Mouse (Mus musculus): ENCODE data around the gene Kiss1r. TPM values are rescaled to one million over a fixed set of nuclear protein-coding genes. Genes with fewer than 3 reads are reported as not detected.
A peak's percentile ranks its signal among the peaks of the same experiment; 100 is the strongest.

Kiss1r gene
- polyA plus RNA-seq, 1 experiment from 2014 or later: 0.26 TPM

DNA sequence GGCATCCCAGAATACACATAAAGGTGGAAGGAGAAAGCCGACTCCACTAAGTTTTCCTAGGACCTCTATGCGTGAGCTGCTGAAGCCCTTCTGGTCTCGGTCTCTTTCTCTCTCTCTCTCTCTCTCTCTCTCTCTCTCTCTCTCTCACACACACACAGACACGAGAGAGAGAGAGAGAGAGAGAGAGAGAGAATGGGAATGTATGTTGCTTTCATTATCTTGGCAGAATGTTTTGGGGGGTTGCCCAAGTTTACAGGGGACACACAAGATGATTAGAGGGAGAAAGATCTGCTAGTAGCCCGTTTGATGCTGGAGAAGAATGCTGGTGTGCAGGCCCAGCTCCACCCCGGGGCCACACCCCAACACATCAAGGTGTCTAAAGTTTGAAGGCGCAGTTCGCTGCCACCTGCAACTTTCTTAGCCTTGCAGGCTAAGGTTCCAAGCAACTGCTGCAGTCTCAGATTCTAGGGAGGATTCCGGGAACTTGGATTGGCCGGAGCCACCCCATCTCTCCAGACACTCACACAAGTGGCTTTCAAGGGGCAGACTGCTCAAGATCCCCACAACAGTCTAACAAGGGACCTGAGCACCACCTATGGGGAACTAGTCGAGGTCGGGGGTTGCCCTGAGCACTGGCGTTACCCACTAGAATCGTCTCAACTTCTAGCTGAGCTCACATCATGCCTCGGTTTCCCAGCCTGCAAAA is 9.2 kb downstream of the Kiss1r start:
- Histone ChIP-seq H3K9ac (ENCODE audit: low read depth, low read length) (peak overlapping the region; percentile 59), H3K4me2 (replicated peaks; ENCODE audit: low read depth, low read length) (peak overlapping the region; percentile 94), H3K36me3 (ENCODE audit: control insufficient read depth, insufficient read depth, low read length) (no peaks in the 10 kb centered on the region), H3K4me3 (ENCODE audit: low read depth, low read length) (peak overlapping the region; percentile 82), H3K27me3 (ENCODE audit: control insufficient read depth, insufficient read depth, low read length) (peaks cover 34% of the 10 kb centered on the region), H3K4me1 (replicated peaks; ENCODE audit: control insufficient read depth, insufficient read depth, low read length) (peaks cover 24% of the 10 kb centered on the region), H3K9me3 (ENCODE audit: control insufficient read depth, low read length) (no peaks in the 10 kb centered on the region), H3K27ac (ENCODE audit: low read depth, low read length) (peak overlapping the region; percentile 55; the same call in 1 of the 2 replicates)
- DNase-seq (ENCODE audit: low spot score) (peak; percentile 24), ATAC-seq (ENCODE audit: low FRiP score) (no peak; the same call in 1 of the 2 replicates)
- 13% methylated on average over 15 of the region's 15 CpGs for WGBS

DNA sequence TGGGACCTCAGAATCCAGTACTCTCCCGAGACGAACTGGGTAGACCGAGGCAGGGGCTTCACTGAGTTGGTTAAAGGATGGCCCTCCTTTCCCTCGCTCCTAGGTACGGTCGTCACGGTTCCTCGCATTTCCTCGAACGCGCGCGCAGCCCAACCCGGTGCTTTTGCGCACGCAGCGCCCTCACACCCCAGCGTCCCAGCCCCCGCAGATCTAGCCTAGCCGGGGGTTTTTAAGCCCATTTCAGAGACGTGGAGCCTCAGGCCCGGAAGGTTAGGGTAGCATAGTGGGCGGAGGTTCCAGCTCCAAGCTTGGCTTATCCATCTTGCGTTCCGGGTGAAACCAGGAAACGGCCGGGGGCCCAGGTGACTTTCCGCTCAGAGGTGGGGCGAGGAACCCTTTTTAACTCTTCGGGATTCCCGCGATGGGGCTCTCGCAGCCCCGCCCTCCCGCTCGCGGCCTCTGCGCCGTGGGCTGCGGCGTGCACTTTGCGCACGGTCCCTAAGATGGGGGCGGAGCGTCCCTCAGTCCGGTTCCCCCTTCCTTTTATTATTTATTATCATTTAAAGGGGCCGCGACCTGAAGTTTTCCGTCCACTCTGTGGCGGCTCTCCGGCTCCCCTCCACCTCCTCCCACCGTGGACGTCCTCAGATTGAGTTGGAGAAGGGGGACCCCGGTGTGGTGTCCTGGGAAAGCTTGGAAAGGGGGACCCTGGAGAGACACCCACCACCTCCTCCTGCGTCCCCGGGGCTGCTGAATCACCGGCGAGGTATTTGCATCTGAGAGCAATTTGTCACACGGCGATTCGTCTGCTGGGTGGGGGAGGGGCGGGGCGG is 9.9 kb downstream of the Kiss1r start, which contains the start of gene Arid3a:
Arid3a (plus strand) TSS at position 553 of the 833 bp plus-strand sequence.
- peak within 1 kb of the TSS; percentile 82 for H3K4me3 ChIP-seq (ENCODE audit: low read depth, low read length)
- H3K4me2 ChIP-seq (replicated peaks; ENCODE audit: low read depth, low read length): peak within 1 kb of the TSS; percentile 94
- ATAC-seq (ENCODE audit: low FRiP score): peak; percentile 77
- H3K27me3 ChIP-seq (ENCODE audit: control insufficient read depth, insufficient read depth, low read length): peaks cover 26% of the 10 kb centered on the region
- under 1% methylated on average over 63 of the region's 63 CpGs for WGBS
- H3K27ac ChIP-seq (ENCODE audit: low read depth, low read length): peak within 1 kb of the TSS; percentile 89
- no peaks in the 10 kb centered on the region for H3K9me3 ChIP-seq (ENCODE audit: control insufficient read depth, low read length)
- H3K36me3 ChIP-seq (ENCODE audit: control insufficient read depth, insufficient read depth, low read length): no peaks in the 10 kb centered on the region
- H3K4me1 ChIP-seq (replicated peaks; ENCODE audit: control insufficient read depth, insufficient read depth, low read length): peaks cover 18% of the 10 kb centered on the region
- peak within 1 kb of the TSS; percentile 83 for H3K9ac ChIP-seq (ENCODE audit: low read depth, low read length)
- peak; percentile 95 for DNase-seq (ENCODE audit: low spot score)

DNA sequence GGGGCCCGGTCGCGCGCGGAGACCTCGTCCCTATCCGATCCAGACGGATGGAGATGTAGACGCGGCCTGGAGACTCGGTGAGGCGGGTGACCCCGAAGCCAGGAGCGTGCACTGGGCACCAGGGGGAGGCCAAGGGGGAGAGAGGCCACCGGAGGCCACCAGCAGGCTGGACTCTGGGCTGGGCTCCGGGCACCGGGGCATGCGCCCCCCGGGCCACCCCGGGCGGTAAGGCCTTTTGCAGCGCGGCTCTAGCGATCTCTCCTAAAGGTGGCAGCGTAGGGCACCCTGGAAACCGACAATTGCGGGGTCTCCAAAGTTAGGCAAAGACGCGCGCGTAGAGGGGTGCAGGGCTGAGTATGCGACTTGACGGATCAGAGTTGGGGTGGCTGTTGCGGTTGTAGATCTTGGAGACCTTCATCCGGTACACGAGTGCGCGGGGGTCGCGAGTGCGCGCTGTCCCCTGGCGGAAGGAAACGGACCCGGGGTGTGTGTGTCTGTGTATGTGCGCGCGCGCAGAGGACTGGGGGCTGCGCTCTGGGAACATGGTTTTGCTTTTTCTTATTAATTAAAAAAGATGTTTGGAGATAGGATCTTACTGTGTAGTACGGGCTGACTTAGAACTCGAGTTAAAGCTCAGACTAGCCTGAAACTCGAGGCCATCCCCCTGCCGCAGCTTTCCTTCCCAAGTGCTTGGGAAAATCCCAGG is 10.7 kb downstream of the Kiss1r start:
- Histone ChIP-seq H3K9ac (ENCODE audit: low read depth, low read length) (peak overlapping the region; percentile 83), H3K4me3 (ENCODE audit: low read depth, low read length) (peak overlapping the region; percentile 82), H3K27ac (ENCODE audit: low read depth, low read length) (peak overlapping the region; percentile 89), H3K4me1 (replicated peaks; ENCODE audit: control insufficient read depth, insufficient read depth, low read length) (peaks cover 22% of the 10 kb centered on the region), H3K27me3 (ENCODE audit: control insufficient read depth, insufficient read depth, low read length) (peaks cover 18% of the 10 kb centered on the region), H3K36me3 (ENCODE audit: control insufficient read depth, insufficient read depth, low read length) (no peaks in the 10 kb centered on the region), H3K4me2 (replicated peaks; ENCODE audit: low read depth, low read length) (peak overlapping the region; percentile 94), H3K9me3 (ENCODE audit: control insufficient read depth, low read length) (no peaks in the 10 kb centered on the region)
- under 1% methylated on average over 54 of the region's 54 CpGs for WGBS
- peak; percentile 77 for DNase-seq (ENCODE audit: low spot score)
- ATAC-seq (ENCODE audit: low FRiP score): peak; percentile 63

DNA sequence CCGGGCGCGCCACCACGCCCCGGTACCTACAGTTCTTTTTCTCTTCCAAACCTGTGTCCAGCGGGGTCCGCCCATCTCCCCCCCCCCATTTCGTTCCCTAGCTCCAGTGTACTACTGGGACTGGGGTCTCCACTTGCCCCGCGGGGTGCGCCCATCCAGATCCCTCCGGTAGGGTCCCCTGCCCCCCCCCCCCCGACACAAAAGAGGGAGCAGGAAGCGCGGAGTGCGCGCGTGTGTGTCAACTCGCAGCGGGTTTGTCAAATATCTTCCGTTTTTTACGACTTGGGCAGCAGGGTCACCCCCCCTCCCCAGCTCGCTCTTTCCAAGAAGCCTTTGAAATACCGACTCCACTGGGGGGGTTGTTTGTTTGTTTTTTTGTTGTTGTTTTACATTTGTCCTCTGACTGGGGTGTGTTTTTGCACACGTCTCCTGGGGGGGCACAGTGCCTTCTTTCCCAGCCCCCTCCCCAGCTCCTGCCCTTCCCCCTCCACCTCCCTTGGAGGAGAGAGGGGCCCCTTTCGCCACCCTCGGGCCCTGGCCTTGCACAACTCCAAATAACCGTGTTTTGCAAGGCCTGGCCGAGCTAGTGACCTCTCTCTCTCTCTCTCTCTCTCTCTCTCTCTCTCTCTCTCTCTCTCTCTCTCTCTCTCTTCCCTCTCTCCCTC is 11.4 kb downstream of the Kiss1r start:
- H3K36me3 ChIP-seq (ENCODE audit: control insufficient read depth, insufficient read depth, low read length): peaks cover under 1% of the 10 kb centered on the region; the same call in 1 of the 2 replicates
- WGBS: under 1% methylated on average over 21 of the region's 29 CpGs
- no peaks in the 10 kb centered on the region for H3K9me3 ChIP-seq (ENCODE audit: control insufficient read depth, low read length)
- H3K4me1 ChIP-seq (replicated peaks; ENCODE audit: control insufficient read depth, insufficient read depth, low read length): peaks cover 25% of the 10 kb centered on the region
- H3K27ac ChIP-seq (ENCODE audit: low read depth, low read length): peak overlapping the region; percentile 89
- DNase-seq (ENCODE audit: low spot score) (no peak), ATAC-seq (ENCODE audit: low FRiP score) (no peak)
- H3K27me3 ChIP-seq (ENCODE audit: control insufficient read depth, insufficient read depth, low read length): peaks cover 12% of the 10 kb centered on the region
- peak overlapping the region; percentile 82 for H3K4me3 ChIP-seq (ENCODE audit: low read depth, low read length)
- peak overlapping the region; percentile 83 for H3K9ac ChIP-seq (ENCODE audit: low read depth, low read length)
- peak overlapping the region; percentile 94 for H3K4me2 ChIP-seq (replicated peaks; ENCODE audit: low read depth, low read length)

DNA sequence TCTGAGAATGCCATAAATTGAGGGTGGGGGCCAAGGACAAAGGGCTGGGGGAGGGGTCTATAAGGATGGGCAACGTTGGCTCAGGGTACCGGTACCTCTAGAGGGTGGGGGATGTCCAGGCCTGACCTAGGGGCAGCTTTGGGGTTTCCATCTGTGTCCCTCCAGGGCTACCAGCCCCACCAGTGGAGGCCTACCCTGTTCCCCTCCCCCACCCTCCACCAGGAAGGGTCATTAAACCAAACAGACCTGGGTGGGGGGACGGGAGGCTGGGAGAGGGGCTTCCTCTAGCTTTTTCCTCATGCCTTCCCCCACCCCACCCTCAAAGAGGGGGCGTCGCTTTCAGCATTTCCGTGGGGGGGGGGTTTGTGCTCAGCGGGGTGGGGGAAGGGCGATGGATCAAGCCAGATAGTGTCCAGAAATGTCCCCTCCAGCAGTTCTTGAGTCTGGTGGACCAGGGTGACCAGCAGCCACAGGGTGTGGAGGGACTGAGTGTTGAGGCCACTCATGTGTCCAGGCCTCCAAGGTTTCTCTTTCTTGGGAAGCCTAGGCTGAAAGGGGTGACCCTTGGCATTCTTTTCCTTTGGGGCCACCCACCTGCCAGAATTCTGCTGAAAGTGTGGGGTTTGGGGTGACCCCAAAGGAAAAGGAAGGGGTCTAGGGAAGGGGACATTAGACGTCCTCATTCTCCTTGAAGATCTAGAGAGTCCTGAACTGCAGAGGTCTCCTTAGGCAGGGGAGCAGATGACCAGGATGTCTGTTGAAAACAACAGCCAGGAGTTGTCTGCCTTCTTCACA is 12.3 kb downstream of the Kiss1r start:
- Histone ChIP-seq H3K4me3 (ENCODE audit: low read depth, low read length) (peak overlapping the region; percentile 82), H3K27me3 (ENCODE audit: control insufficient read depth, insufficient read depth, low read length) (peaks cover 5% of the 10 kb centered on the region), H3K9me3 (ENCODE audit: control insufficient read depth, low read length) (no peaks in the 10 kb centered on the region), H3K4me1 (replicated peaks; ENCODE audit: control insufficient read depth, insufficient read depth, low read length) (peaks cover 27% of the 10 kb centered on the region), H3K4me2 (replicated peaks; ENCODE audit: low read depth, low read length) (peak overlapping the region; percentile 94), H3K27ac (ENCODE audit: low read depth, low read length) (peak overlapping the region; percentile 89), H3K36me3 (ENCODE audit: control insufficient read depth, insufficient read depth, low read length) (peaks cover 4% of the 10 kb centered on the region; the same call in 1 of the 2 replicates), H3K9ac (ENCODE audit: low read depth, low read length) (peak overlapping the region; percentile 83)
- DNase-seq (ENCODE audit: low spot score) (peak; percentile 48), ATAC-seq (ENCODE audit: low FRiP score) (no peak)
- 20% methylated on average over 6 of the region's 9 CpGs for WGBS

DNA sequence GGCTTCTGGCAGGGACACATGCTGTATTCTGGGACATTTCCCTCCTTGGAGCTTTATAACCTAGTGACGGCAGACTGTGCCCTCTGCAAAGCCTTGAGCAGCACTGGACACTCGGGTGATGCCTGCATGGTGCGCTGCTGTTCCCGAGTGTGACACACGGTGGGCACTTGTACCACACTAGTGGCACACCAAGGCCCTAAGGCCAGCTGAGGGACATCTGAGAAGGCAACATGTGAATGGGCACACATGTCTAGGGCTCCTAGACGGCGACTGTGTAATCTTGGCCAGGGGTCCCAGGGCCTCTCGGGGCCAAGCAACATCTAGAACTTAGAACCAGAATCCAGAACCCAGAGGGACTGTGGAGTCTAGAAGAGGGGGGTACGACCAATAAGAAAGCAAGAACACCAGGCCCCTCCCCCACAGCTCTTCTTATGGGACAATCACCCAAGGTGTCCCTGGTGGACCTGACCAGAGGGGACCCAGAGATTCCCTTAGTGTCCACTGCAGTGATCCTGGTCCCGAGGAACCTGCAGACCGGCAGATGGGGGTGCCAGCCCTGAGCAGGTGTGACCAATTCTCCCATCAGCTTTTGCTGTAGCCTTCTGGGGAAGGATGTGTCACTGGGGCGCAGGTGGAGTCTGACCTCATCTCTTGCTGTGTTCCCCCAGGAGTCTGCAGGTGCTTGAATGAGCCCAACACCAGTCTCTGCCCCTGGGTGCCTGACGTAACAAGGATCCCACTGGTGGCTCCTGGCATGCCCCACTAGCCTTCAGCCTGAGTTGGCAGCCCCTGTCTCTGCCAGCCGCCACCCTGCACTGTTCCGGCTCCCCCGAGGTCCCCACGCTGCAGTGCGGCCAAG is 13.4 kb downstream of the Kiss1r start:
- 90% methylated on average over 18 of the region's 18 CpGs for WGBS
- H3K27me3 ChIP-seq (ENCODE audit: control insufficient read depth, insufficient read depth, low read length): peaks cover 3% of the 10 kb centered on the region
- H3K9me3 ChIP-seq (ENCODE audit: control insufficient read depth, low read length): no peaks in the 10 kb centered on the region
- 0 out of 2 replicates have a peak overlapping the region, but pooled peaks have one; percentile 19 for H3K9ac ChIP-seq (ENCODE audit: low read depth, low read length)
- no peak for ATAC-seq (ENCODE audit: low FRiP score)
- peaks cover 27% of the 10 kb centered on the region for H3K4me1 ChIP-seq (replicated peaks; ENCODE audit: control insufficient read depth, insufficient read depth, low read length)
- H3K27ac ChIP-seq (ENCODE audit: low read depth, low read length): peak overlapping the region; percentile 42; the same call in 1 of the 2 replicates
- H3K36me3 ChIP-seq (ENCODE audit: control insufficient read depth, insufficient read depth, low read length): peaks cover 4% of the 10 kb centered on the region; the same call in 1 of the 2 replicates
- no peak overlapping the region; the same call in 1 of the 2 replicates for H3K4me2 ChIP-seq (replicated peaks; ENCODE audit: low read depth, low read length)
- DNase-seq (ENCODE audit: low spot score): no peak
- H3K4me3 ChIP-seq (ENCODE audit: low read depth, low read length): no peak overlapping the region

DNA sequence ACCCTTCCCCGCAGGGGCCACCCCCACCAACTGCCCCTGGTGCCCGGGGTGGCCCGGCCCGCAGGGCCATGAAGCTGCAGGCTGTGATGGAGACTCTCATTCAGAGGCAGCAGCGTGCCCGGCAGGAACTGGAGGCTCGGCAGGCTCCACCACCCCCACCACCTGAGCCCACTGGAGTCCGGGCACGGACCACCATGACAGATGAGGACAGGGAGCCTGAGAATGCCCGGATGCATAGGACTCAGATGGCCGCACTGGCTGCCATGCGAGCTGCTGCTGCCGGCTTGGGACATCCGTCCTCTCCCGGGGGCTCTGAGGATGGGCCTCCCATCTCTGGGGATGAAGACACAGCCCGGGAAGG is 14.0 kb downstream of the Kiss1r start:
- Histone ChIP-seq H3K9me3 (ENCODE audit: control insufficient read depth, low read length) (no peaks in the 10 kb centered on the region), H3K4me2 (replicated peaks; ENCODE audit: low read depth, low read length) (no peak overlapping the region; the same call in 1 of the 2 replicates), H3K9ac (ENCODE audit: low read depth, low read length) (0 out of 2 replicates have a peak overlapping the region, but pooled peaks have one; percentile 19), H3K4me1 (replicated peaks; ENCODE audit: control insufficient read depth, insufficient read depth, low read length) (peaks cover 27% of the 10 kb centered on the region), H3K4me3 (ENCODE audit: low read depth, low read length) (no peak overlapping the region), H3K27ac (ENCODE audit: low read depth, low read length) (peak overlapping the region; percentile 42; the same call in 1 of the 2 replicates), H3K27me3 (ENCODE audit: control insufficient read depth, insufficient read depth, low read length) (peaks cover 3% of the 10 kb centered on the region), H3K36me3 (ENCODE audit: control insufficient read depth, insufficient read depth, low read length) (peaks cover 4% of the 10 kb centered on the region; the same call in 1 of the 2 replicates)
- 86% methylated on average over 16 of the region's 16 CpGs for WGBS
- ATAC-seq (ENCODE audit: low FRiP score) (no peak), DNase-seq (ENCODE audit: low spot score) (no peak)
